Mouse (Mus musculus): ENCODE measurements around the gene Luzp1. TPM values are rescaled to one million over a fixed set of nuclear protein-coding genes. Genes with fewer than 3 reads are reported as not detected.
A peak's percentile ranks its signal among the peaks of the same experiment; 100 is the strongest.

Luzp1 gene
- polyA plus RNA-seq, 1 experiment from 2014 or later, result 83.8 TPM

- H3K4me1 ChIP-seq (replicated peaks), result peaks cover 11% of the 10 kb centered on the region
- no peaks in the 10 kb centered on the region for H3K27me3 ChIP-seq (replicated peaks)
- H3K9me3 ChIP-seq (replicated peaks), result no peaks in the 10 kb centered on the region
- no peak overlapping the region for H3K4me2 ChIP-seq
- ATAC-seq (ENCODE audit: insufficient number of reproducible peaks, low FRiP score), result no peak
- no peak overlapping the region for H3K4me3 ChIP-seq
- WGBS, result 78% methylated on average over 5 of the region's 5 CpGs
- H3K9ac ChIP-seq, result no peak overlapping the region
- no peak overlapping the region for H3K27ac ChIP-seq (ENCODE audit: poor library complexity, severe bottlenecking)
- H3K36me3 ChIP-seq, result no peaks in the 10 kb centered on the region
Observed at GRCm38 (mm10) chr4:136449795-136450194, 19.8 kb upstream of the Luzp1 start.

- H3K36me3 ChIP-seq, result no peaks in the 10 kb centered on the region
- H3K27ac ChIP-seq (ENCODE audit: poor library complexity, severe bottlenecking), result no peak overlapping the region
- no peaks in the 10 kb centered on the region for H3K27me3 ChIP-seq (replicated peaks)
- WGBS, result 55% methylated on average over 4 of the region's 4 CpGs
- H3K4me1 ChIP-seq (replicated peaks), result peaks cover 15% of the 10 kb centered on the region
- H3K9me3 ChIP-seq (replicated peaks), result no peaks in the 10 kb centered on the region
- no peak overlapping the region for H3K4me2 ChIP-seq
- ATAC-seq (ENCODE audit: insufficient number of reproducible peaks, low FRiP score), result no peak
- H3K9ac ChIP-seq, result no peak overlapping the region
- H3K4me3 ChIP-seq, result no peak overlapping the region
Observed at GRCm38 (mm10) chr4:136450271-136450670, 19.3 kb upstream of the Luzp1 start.

GRCm38 (mm10) chr4:136451564-136451963 lies 18.0 kb upstream of the Luzp1 start:
- H3K9ac ChIP-seq, result no peak overlapping the region
- H3K27me3 ChIP-seq (replicated peaks), result no peaks in the 10 kb centered on the region
- 8% methylated on average over 6 of the region's 6 CpGs for WGBS
- no peaks in the 10 kb centered on the region for H3K9me3 ChIP-seq (replicated peaks)
- peaks cover 15% of the 10 kb centered on the region for H3K4me1 ChIP-seq (replicated peaks)
- no peak for ATAC-seq (ENCODE audit: insufficient number of reproducible peaks, low FRiP score)
- no peaks in the 10 kb centered on the region for H3K36me3 ChIP-seq
- peak overlapping the region; percentile 19; the same call in 1 of the 2 replicates for H3K4me2 ChIP-seq
- no peak overlapping the region for H3K4me3 ChIP-seq
- H3K27ac ChIP-seq (ENCODE audit: poor library complexity, severe bottlenecking), result no peak overlapping the region

GRCm38 (mm10) chr4:136452286-136452685 lies 17.3 kb upstream of the Luzp1 start:
- Histone ChIP-seq H3K4me3 (no peak overlapping the region), H3K4me1 (replicated peaks) (peaks cover 15% of the 10 kb centered on the region), H3K27ac (ENCODE audit: poor library complexity, severe bottlenecking) (no peak overlapping the region), H3K36me3 (no peaks in the 10 kb centered on the region), H3K27me3 (replicated peaks) (no peaks in the 10 kb centered on the region), H3K4me2 (no peak overlapping the region), H3K9ac (no peak overlapping the region), H3K9me3 (replicated peaks) (no peaks in the 10 kb centered on the region)
- ATAC-seq (ENCODE audit: insufficient number of reproducible peaks, low FRiP score), result no peak
- WGBS, result 89% methylated on average over 3 of the region's 3 CpGs

- H3K4me1 ChIP-seq (replicated peaks), result peaks cover 15% of the 10 kb centered on the region
- no peaks in the 10 kb centered on the region for H3K36me3 ChIP-seq
- no peaks in the 10 kb centered on the region for H3K9me3 ChIP-seq (replicated peaks)
- no peaks in the 10 kb centered on the region for H3K27me3 ChIP-seq (replicated peaks)
- H3K27ac ChIP-seq (ENCODE audit: poor library complexity, severe bottlenecking), result no peak overlapping the region
- WGBS, result 48% methylated on average over 5 of the region's 5 CpGs
- no peak overlapping the region for H3K9ac ChIP-seq
- no peak overlapping the region for H3K4me2 ChIP-seq
- H3K4me3 ChIP-seq, result no peak overlapping the region
- no peak for ATAC-seq (ENCODE audit: insufficient number of reproducible peaks, low FRiP score)
Observed at GRCm38 (mm10) chr4:136452792-136453191, 16.8 kb upstream of the Luzp1 start.

GRCm38 (mm10) chr4:136454850-136455260 lies 14.7 kb upstream of the Luzp1 start:
- no peaks in the 10 kb centered on the region for H3K36me3 ChIP-seq
- 2% methylated on average over 10 of the region's 10 CpGs for WGBS
- H3K9ac ChIP-seq, result peak overlapping the region; percentile 64
- H3K9me3 ChIP-seq (replicated peaks), result no peaks in the 10 kb centered on the region
- H3K27me3 ChIP-seq (replicated peaks), result no peaks in the 10 kb centered on the region
- H3K4me2 ChIP-seq, result peak overlapping the region; percentile 74
- ATAC-seq (ENCODE audit: insufficient number of reproducible peaks, low FRiP score), result no peak
- peak overlapping the region; percentile 35 for H3K4me3 ChIP-seq
- peaks cover 15% of the 10 kb centered on the region for H3K4me1 ChIP-seq (replicated peaks)
- no peak overlapping the region for H3K27ac ChIP-seq (ENCODE audit: poor library complexity, severe bottlenecking)

- WGBS, result 93% methylated on average over 6 of the region's 6 CpGs
- peaks cover 9% of the 10 kb centered on the region for H3K4me1 ChIP-seq (replicated peaks)
- no peak overlapping the region for H3K4me3 ChIP-seq
- no peak overlapping the region for H3K9ac ChIP-seq
- H3K9me3 ChIP-seq (replicated peaks), result no peaks in the 10 kb centered on the region
- no peak overlapping the region for H3K4me2 ChIP-seq
- no peak overlapping the region for H3K27ac ChIP-seq (ENCODE audit: poor library complexity, severe bottlenecking)
- no peaks in the 10 kb centered on the region for H3K27me3 ChIP-seq (replicated peaks)
- no peaks in the 10 kb centered on the region for H3K36me3 ChIP-seq
- ATAC-seq (ENCODE audit: insufficient number of reproducible peaks, low FRiP score), result no peak
Observed at GRCm38 (mm10) chr4:136456516-136457218, 12.9 kb upstream of the Luzp1 start.

- no peak for ATAC-seq (ENCODE audit: insufficient number of reproducible peaks, low FRiP score)
- Histone ChIP-seq H3K4me1 (replicated peaks) (peaks cover 9% of the 10 kb centered on the region), H3K27me3 (replicated peaks) (no peaks in the 10 kb centered on the region), H3K36me3 (no peaks in the 10 kb centered on the region), H3K27ac (ENCODE audit: poor library complexity, severe bottlenecking) (no peak overlapping the region), H3K4me3 (no peak overlapping the region), H3K9me3 (replicated peaks) (no peaks in the 10 kb centered on the region), H3K9ac (no peak overlapping the region), H3K4me2 (no peak overlapping the region)
- 81% methylated on average over 7 of the region's 7 CpGs for WGBS
Observed at GRCm38 (mm10) chr4:136458276-136458675, 11.3 kb upstream of the Luzp1 start.

- H3K4me1 ChIP-seq (replicated peaks), result peaks cover 14% of the 10 kb centered on the region
- no peaks in the 10 kb centered on the region for H3K9me3 ChIP-seq (replicated peaks)
- no peak overlapping the region for H3K27ac ChIP-seq (ENCODE audit: poor library complexity, severe bottlenecking)
- no peak overlapping the region for H3K4me2 ChIP-seq
- H3K4me3 ChIP-seq, result no peak overlapping the region
- 83% methylated on average over 12 of the region's 12 CpGs for WGBS
- no peaks in the 10 kb centered on the region; the same call in 1 of the 2 replicates for H3K27me3 ChIP-seq (replicated peaks)
- no peaks in the 10 kb centered on the region for H3K36me3 ChIP-seq
- H3K9ac ChIP-seq, result no peak overlapping the region
- no peak for ATAC-seq (ENCODE audit: insufficient number of reproducible peaks, low FRiP score)
Observed at GRCm38 (mm10) chr4:136459210-136459609, 10.4 kb upstream of the Luzp1 start.

GRCm38 (mm10) chr4:136461206-136461605 lies 8.4 kb upstream of the Luzp1 start:
- WGBS, result 35% methylated on average over 4 of the region's 4 CpGs
- ATAC-seq (ENCODE audit: insufficient number of reproducible peaks, low FRiP score), result no peak
- H3K27ac ChIP-seq (ENCODE audit: poor library complexity, severe bottlenecking), result no peak overlapping the region
- H3K4me2 ChIP-seq, result no peak overlapping the region
- H3K4me1 ChIP-seq (replicated peaks), result peaks cover 18% of the 10 kb centered on the region
- H3K9me3 ChIP-seq (replicated peaks), result no peaks in the 10 kb centered on the region
- no peak overlapping the region for H3K4me3 ChIP-seq
- H3K9ac ChIP-seq, result no peak overlapping the region
- H3K36me3 ChIP-seq, result no peaks in the 10 kb centered on the region
- H3K27me3 ChIP-seq (replicated peaks), result peaks cover 3% of the 10 kb centered on the region; the same call in 1 of the 2 replicates

- H3K4me2 ChIP-seq, result peak overlapping the region; percentile 84
- H3K27ac ChIP-seq (ENCODE audit: poor library complexity, severe bottlenecking), result peak overlapping the region; percentile 62; the same call in 1 of the 2 replicates
- peak overlapping the region; percentile 75; the same call in 1 of the 2 replicates for H3K9ac ChIP-seq
- peaks cover 22% of the 10 kb centered on the region for H3K4me1 ChIP-seq (replicated peaks)
- H3K4me3 ChIP-seq, result peak overlapping the region; percentile 69
- H3K9me3 ChIP-seq (replicated peaks), result no peaks in the 10 kb centered on the region
- WGBS, result 12% methylated on average over 6 of the region's 6 CpGs
- no peak; the same call in 1 of the 2 replicates for ATAC-seq (ENCODE audit: insufficient number of reproducible peaks, low FRiP score)
- H3K27me3 ChIP-seq (replicated peaks), result peaks cover 3% of the 10 kb centered on the region; the same call in 1 of the 2 replicates
- H3K36me3 ChIP-seq, result no peaks in the 10 kb centered on the region
Observed at GRCm38 (mm10) chr4:136461761-136462085, 7.8 kb upstream of the Luzp1 start.
